Mouse (Mus musculus): ENCODE results near the gene Tmem115.

DNA sequence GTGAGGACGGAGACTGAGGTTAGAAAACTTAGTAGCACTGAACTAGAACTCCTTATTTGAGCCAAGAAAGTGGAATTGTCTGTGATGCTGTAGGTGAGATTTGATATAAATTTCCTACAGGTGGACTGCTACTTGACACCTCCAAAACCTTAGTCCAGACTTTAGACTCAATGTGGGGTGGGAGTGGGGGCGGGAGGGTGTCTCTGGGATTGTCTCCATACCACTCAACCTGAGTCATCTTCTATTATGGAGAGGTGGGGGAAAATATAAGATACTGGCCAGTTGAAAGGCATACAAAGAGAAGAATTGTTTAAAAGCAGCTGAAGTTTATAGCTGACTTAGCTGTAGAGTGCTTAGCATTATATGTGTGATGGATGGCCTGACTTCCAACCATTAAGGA lies 22.0 kb downstream of the Tmem115 start:
- TF ChIP-seq CTCF (IDR thresholded peaks at IDR 0.05; ENCODE audit: low read depth) (no peak), EP300 (IDR thresholded peaks at IDR 0.05; ENCODE audit: low read depth) (no peak)

Measured in liver, embryonic 14.5 days (tissue).